Mouse (Mus musculus): ENCODE data around the gene Defb41.

GRCm38 (mm10) chr1:18223385-18223945, 41.5 kb downstream of the Defb41 start:
- TF ChIP-seq CTCF (IDR thresholded peaks at IDR 0.05; ENCODE audit: control insufficient read depth, insufficient read depth, low read length): no peak
- TF ChIP-seq POLR2A (IDR thresholded peaks at IDR 0.05; ENCODE audit: borderline replicate concordance, control insufficient read depth, low read depth, low read length): no peak

Measured in bone marrow, adult 2 months (tissue).